Mouse (Mus musculus) E14TG2a.4 (cell line): ENCODE data around the gene Tarsl2.

Source experiments
- CTCF ChIP-seq: conservative IDR thresholded peaks from 2 replicates; pipeline ENCODE4 v1.5.1; 2014; ENCODE audit warnings: low read length
- NANOG ChIP-seq: IDR thresholded peaks from 2 replicates; pipeline ENCODE4 v1.6.1; 2014; ENCODE audit warnings: borderline replicate concordance, low read length, mixed read lengths
- POU5F1 ChIP-seq: IDR thresholded peaks from 2 replicates; pipeline ENCODE4 v1.6.1; 2014; ENCODE audit warnings: low read length, borderline replicate concordance

DNA sequence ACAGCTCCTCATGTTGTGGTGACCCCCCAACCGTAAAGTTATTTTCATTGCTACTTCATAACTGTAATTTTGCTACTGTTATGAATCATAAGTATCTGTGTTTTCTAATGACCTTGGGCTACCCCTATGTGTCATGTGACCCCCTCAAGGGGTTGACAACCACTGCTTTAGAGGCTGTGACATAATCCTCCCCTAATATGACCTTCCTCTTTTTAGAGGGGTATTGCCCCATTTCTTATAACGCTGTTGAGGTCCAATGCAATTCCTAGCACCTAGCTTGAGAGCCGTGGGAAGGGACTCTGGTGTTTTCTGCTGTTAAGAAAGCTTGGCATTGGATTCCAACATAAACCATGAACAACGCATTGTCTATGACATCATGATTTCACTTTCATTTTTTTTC, 6.0 kb downstream of the Tarsl2 start:
- TF ChIP-seq CTCF = no peak
- TF ChIP-seq NANOG = no peak
- no peak for TF ChIP-seq POU5F1
